Mouse (Mus musculus) gastrocnemius, postnatal 36 days (tissue): ENCODE measurements around the gene Lime1. TPM values are rescaled to one million over a fixed set of nuclear protein-coding genes. Genes with fewer than 3 reads are reported as not detected.

Experiments used
- total RNA-seq, 2 experiments: library from RNA; stranded (reverse); gene quantifications; 2 replicates each; pipeline ENCODE4 v1.2.3; 2021

Lime1 gene
- total RNA-seq, 2 experiments from 2014 or later: 4.7 to 5.2 TPM

Other genes starting within 250 kb of the Lime1 start
- gene Kcnq2, start 244.8 kb upstream of the Lime1 start, total RNA-seq: not detected
- 1,000 to 10,000 TPM; 2,073 to 2,141 TPM for gene Eef1a2, start 223.1 kb upstream of the Lime1 start, total RNA-seq
- 10 to 100 TPM; 40.4 to 45.1 TPM for gene Ppdpf, start 192.8 kb upstream of the Lime1 start, total RNA-seq
- not detected for gene Ptk6, start 177.3 kb upstream of the Lime1 start, total RNA-seq
- under 1 TPM; 0.22 to 0.38 TPM for gene Srms, start 166.9 kb upstream of the Lime1 start, total RNA-seq
- not detected for gene Fndc11, start 160.1 kb upstream of the Lime1 start, total RNA-seq
- gene Helz2, start 138.1 kb upstream of the Lime1 start, total RNA-seq: 1 to 10 TPM; 2.7 to 3.3 TPM
- gene Gmeb2, start 92.0 kb upstream of the Lime1 start, total RNA-seq: 10 to 100 TPM in 1 of 2 experiments, 1 to 10 TPM in 1; 7.3 to 10.6 TPM
- under 1 TPM in 1 of 2 experiments, not detected in 1; 0.31 TPM for gene Stmn3, start 65.6 kb upstream of the Lime1 start, total RNA-seq
- 10 to 100 TPM in 1 of 2 experiments, 1 to 10 TPM in 1; 9.2 to 12.2 TPM for gene Rtel1, start 60.3 kb upstream of the Lime1 start, total RNA-seq
- 10 to 100 TPM; 11.3 to 11.5 TPM for gene Zgpat, start 15.2 kb upstream of the Lime1 start, total RNA-seq
- 10 to 100 TPM; 21.5 to 26.1 TPM for gene Arfrp1, start 14.7 kb upstream of the Lime1 start, total RNA-seq
- 1 to 10 TPM; 3.9 to 4.0 TPM for gene Zbtb46, start 79.3 kb downstream of the Lime1 start, total RNA-seq
- not detected for gene Abhd16b, start 113.1 kb downstream of the Lime1 start, total RNA-seq
- 10 to 100 TPM; 41.1 to 48.7 TPM for gene Tpd52l2, start 117.1 kb downstream of the Lime1 start, total RNA-seq
- 10 to 100 TPM; 43.3 to 43.9 TPM for gene Dnajc5, start 140.4 kb downstream of the Lime1 start, total RNA-seq
- 10 to 100 TPM; 24.8 to 27.3 TPM for gene Uckl1, start 204.8 kb downstream of the Lime1 start, total RNA-seq
- gene Prpf6, start 211.8 kb downstream of the Lime1 start, total RNA-seq: 10 to 100 TPM; 23.0 to 29.8 TPM
- 10 to 100 TPM; 15.3 to 19.7 TPM for gene Zfp512b, start 212.7 kb downstream of the Lime1 start, total RNA-seq
- gene Samd10, start 219.1 kb downstream of the Lime1 start, total RNA-seq: 1 to 10 TPM in 1 of 2 experiments, under 1 TPM in 1; 0.69 to 1.0 TPM